Mouse (Mus musculus) liver, adult 2 months (tissue): ENCODE data around the gene Hepacam2.

ENCODE experiments used
- CTCF ChIP-seq: fragments of 200-500 bp; IDR thresholded peaks from 2 replicates; pipeline ENCODE4 v1.5.1; 2011; ENCODE audit warnings: low read depth, low read length, control low read depth
- POLR2A ChIP-seq: fragments of 200-500 bp; IDR thresholded peaks from 2 replicates; pipeline ENCODE4 v1.6.1; 2011; ENCODE audit warnings: low read length, control low read depth; ENCODE audit not compliant: insufficient read depth; ENCODE audit errors: extremely low read depth

DNA sequence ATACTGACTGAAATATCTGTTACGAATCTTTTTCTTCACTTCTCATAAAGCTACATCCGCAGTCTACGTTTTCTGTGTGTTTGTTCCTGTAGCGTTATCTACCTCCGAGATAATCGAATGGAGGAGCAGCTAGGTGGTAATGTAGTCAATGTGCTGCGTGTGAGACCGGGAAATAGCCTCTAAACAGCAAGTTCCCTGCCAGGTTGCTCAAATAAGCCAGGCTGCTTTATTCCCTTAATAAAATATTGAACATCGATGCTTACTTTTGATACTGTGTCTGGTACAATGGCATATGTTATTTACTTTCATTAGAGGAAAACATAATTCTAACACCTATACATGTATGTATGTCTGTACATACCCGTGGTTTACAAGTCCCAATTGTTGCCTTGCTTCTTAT lies 13.0 kb upstream of the Hepacam2 start:
- TF ChIP-seq POLR2A (no peak), CTCF (no peak)
